Mouse (Mus musculus) G1E-ER4 (cell line): ENCODE measurements around the gene Oaz2. TPM values are rescaled to one million over a fixed set of nuclear protein-coding genes. Genes with fewer than 3 reads are reported as not detected.

Experiments used
- GATA1 ChIP-seq: IDR thresholded peaks from one replicate; pipeline ENCODE4 v1.8.0; 2012; ENCODE audit warnings: low read length, inconsistent platforms
- polyA plus RNA-seq: library from polyadenylated mRNA; stranded (reverse); fragments of >175 nt; gene quantifications from 2 replicates; pipeline ENCODE4 v1.2.3, GENCODE M21; 2012

The Oaz2 gene
- polyA plus RNA-seq, 1 experiment: 114 TPM

GRCm38 (mm10) chr9:65700504-65700903 is 32.7 kb downstream of the Oaz2 start:
- no peak for TF ChIP-seq GATA1

- no peak for TF ChIP-seq GATA1
Measured at GRCm38 (mm10) chr9:65702286-65702685, 34.5 kb downstream of the Oaz2 start.

DNA sequence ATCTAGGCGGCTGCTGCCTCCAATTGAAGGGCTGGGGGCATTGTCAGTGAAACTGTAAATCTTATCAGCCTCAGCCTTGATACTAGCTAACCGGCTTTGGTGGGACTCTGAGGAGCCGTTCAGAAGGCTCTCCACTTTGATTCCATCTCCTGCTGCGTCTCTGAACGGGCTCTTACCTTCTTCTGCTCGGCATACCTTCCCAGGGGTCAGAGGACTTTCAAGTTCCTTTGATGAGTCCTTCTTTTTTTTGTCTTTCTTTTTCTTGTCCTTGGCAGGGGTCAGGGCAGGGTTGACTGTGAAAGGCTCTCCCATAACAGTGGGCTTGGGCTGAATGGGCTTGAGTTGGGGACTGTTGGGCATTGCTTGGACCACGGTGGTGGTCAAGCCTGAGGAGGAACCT is 35.4 kb downstream of the Oaz2 start:
- TF ChIP-seq GATA1: no peak

- no peak for TF ChIP-seq GATA1
Measured at GRCm38 (mm10) chr9:65703926-65704595, 36.3 kb downstream of the Oaz2 start.

GRCm38 (mm10) chr9:65718195-65718594 is 50.4 kb downstream of the Oaz2 start:
- no peak for TF ChIP-seq GATA1

- no peak for TF ChIP-seq GATA1
Measured at GRCm38 (mm10) chr9:65721161-65721566, 53.4 kb downstream of the Oaz2 start.

GRCm38 (mm10) chr9:65724471-65725290 is 56.9 kb downstream of the Oaz2 start:
- TF ChIP-seq GATA1: no peak

GRCm38 (mm10) chr9:65725291-65725622 is 57.5 kb downstream of the Oaz2 start:
- TF ChIP-seq GATA1: no peak

GRCm38 (mm10) chr9:65726431-65726830 is 58.6 kb downstream of the Oaz2 start:
- TF ChIP-seq GATA1: no peak

DNA sequence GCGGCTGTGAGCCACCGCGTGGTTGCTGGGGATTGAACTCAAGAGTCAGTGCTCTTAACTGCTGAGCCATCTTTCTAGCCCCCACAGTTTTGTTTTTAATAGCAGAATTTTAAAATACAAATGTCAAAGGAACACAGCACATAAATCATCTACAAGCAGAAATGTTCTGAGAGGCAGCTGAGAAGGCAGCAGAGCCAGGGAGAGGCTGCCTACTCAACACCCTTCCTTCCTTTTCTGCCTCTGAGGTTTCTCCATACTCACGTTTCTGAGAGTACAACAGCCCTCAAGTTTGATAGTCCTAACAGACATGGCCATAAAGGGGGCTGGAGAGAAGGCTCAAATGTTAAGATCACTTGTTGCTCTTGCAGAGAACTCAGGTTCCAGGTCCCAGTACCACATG is 59.7 kb downstream of the Oaz2 start:
- no peak for TF ChIP-seq GATA1

DNA sequence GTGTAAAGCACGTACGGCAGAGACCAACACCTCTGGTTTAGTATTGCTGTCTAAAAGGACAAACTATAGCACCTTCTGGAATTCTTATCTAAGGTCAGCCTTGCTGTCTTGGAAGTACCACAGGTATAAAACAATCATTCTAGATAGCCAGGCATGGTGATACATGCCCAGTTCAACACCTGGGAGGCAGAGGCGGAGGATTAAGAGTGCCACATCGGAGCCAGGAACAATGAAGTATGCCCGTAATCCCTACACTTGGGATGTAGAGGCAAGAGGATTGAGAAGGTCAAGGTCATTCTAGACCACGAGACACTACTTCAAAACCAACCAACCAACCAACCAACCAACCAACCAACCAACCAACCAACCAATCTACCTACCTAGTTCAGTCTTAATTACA is 60.8 kb downstream of the Oaz2 start:
- no peak for TF ChIP-seq GATA1

GRCm38 (mm10) chr9:65734931-65735330 is 67.1 kb downstream of the Oaz2 start:
- no peak for TF ChIP-seq GATA1

Other genes starting within 250 kb of the Oaz2 start
- not detected in 2 replicates for gene Slc51b, start 245.0 kb upstream of the Oaz2 start, polyA plus RNA-seq
- gene Mtfmt, start 232.2 kb upstream of the Oaz2 start, polyA plus RNA-seq: 8.3 and 11.7 TPM in 2 replicates
- 20.7 and 28.0 TPM in 2 replicates for gene Spg21, start 207.1 kb upstream of the Oaz2 start, polyA plus RNA-seq
- not detected in 2 replicates for gene Ankdd1a, start 147.8 kb upstream of the Oaz2 start, polyA plus RNA-seq
- gene Plekho2, start 88.0 kb upstream of the Oaz2 start, polyA plus RNA-seq: 17.8 and 32.5 TPM in 2 replicates
- gene Pif1, start 80.8 kb upstream of the Oaz2 start, polyA plus RNA-seq: 8.1 and 9.4 TPM in 2 replicates
- 0.05 and 0.10 TPM in 2 replicates for gene Rbpms2, start 38.4 kb upstream of the Oaz2 start, polyA plus RNA-seq
- gene Zfp609, start 159.6 kb downstream of the Oaz2 start, polyA plus RNA-seq: 48.1 and 92.4 TPM in 2 replicates
- 1.4 and 2.1 TPM in 2 replicates for gene Pclaf, start 222.2 kb downstream of the Oaz2 start, polyA plus RNA-seq
- gene Trip4, start 240.8 kb downstream of the Oaz2 start, polyA plus RNA-seq: 1.9 and 3.3 TPM in 2 replicates
- gene Csnk1g1, start 240.9 kb downstream of the Oaz2 start, polyA plus RNA-seq: 6.5 and 8.1 TPM in 2 replicates